Comparison of ENCODE assay signal across 7 mouse cellular contexts in genomic region chr11:88599332-88600130, GRCm38 (mm10).
DNase-seq lines count a peak whose midpoint lies in the region; ATAC-seq and TF ChIP-seq lines count a peak whose summit lies in the region.

No protein-coding gene starts in this region.

- no peak overlapping the region for H3K4me3 ChIP-seq in neural tube, embryonic 12.5 days
- peak overlapping the region; percentile 35 for H3K4me3 ChIP-seq in bone marrow macrophage, adult 2 months (ENCODE audit: insufficient read depth, low read length)
- H3K4me3 ChIP-seq in forebrain, embryonic 16.5 days (replicated peaks; ENCODE audit: low read length), result no peak overlapping the region
- H3K4me3 ChIP-seq in neural tube, embryonic 15.5 days (replicated peaks), result no peak overlapping the region

- H3K9me3 ChIP-seq in neural tube, embryonic 12.5 days, result no peaks in the 10 kb centered on the region
- 0 out of 2 replicates have a peak, but pooled peaks cover 5% of the 10 kb centered on the region for H3K9me3 ChIP-seq in forebrain, embryonic 16.5 days (ENCODE audit: control insufficient read depth, low read length)
- no peaks in the 10 kb centered on the region for H3K9me3 ChIP-seq in neural tube, embryonic 15.5 days (replicated peaks)

- H3K4me2 ChIP-seq in neural tube, embryonic 12.5 days (replicated peaks), result peak overlapping the region; percentile 14; the same call in 1 of the 2 replicates
- no peak overlapping the region for H3K4me2 ChIP-seq in forebrain, embryonic 16.5 days (ENCODE audit: low read length)
- 0 out of 2 replicates have a peak overlapping the region, but pooled peaks have one; percentile 3 for H3K4me2 ChIP-seq in neural tube, embryonic 15.5 days

- DNase-seq in neural tube, embryonic 10.5 days (ENCODE audit: extremely low spot score, low spot score), result no peak
- DNase-seq in left cerebral cortex, postnatal 4 days, result peak; percentile 59
- no peak for DNase-seq in gastrocnemius, adult 8-10 months (ENCODE audit: low spot score in 2 of 2)

- H3K27me3 ChIP-seq in neural tube, embryonic 12.5 days (replicated peaks), result no peaks in the 10 kb centered on the region
- H3K27me3 ChIP-seq in forebrain, embryonic 16.5 days (replicated peaks; ENCODE audit: control insufficient read depth, insufficient read depth, low read length), result no peaks in the 10 kb centered on the region
- no peaks in the 10 kb centered on the region for H3K27me3 ChIP-seq in neural tube, embryonic 15.5 days (replicated peaks)

- TF ChIP-seq CTCF in bone marrow macrophage, adult 2 months (IDR thresholded peaks at IDR 0.05; ENCODE audit: low read depth, low read length), result no peak

- WGBS in neural tube, embryonic 12.5 days, result 58% methylated on average over 17 of the region's 17 CpGs
- WGBS in forebrain, embryonic 16.5 days, result 53% methylated on average over 17 of the region's 17 CpGs
- 41% methylated on average over 17 of the region's 17 CpGs for WGBS in neural tube, embryonic 15.5 days

- H3K4me1 ChIP-seq in neural tube, embryonic 12.5 days, result peaks cover 66% of the 10 kb centered on the region
- H3K4me1 ChIP-seq in bone marrow macrophage, adult 2 months (ENCODE audit: control insufficient read depth, insufficient read depth, low read length), result peaks cover 13% of the 10 kb centered on the region
- peaks cover 27% of the 10 kb centered on the region for H3K4me1 ChIP-seq in forebrain, embryonic 16.5 days (replicated peaks; ENCODE audit: control insufficient read depth, insufficient read depth, low read length)
- H3K4me1 ChIP-seq in neural tube, embryonic 15.5 days, result peaks cover 55% of the 10 kb centered on the region

- no peak for TF ChIP-seq POLR2A in bone marrow macrophage, adult 2 months (IDR thresholded peaks at IDR 0.05; ENCODE audit: borderline replicate concordance, low read depth, low read length)

- intact Hi-C loops in left cerebral cortex, postnatal 4 days (cut with DNase I), result no loop called here

- H3K27ac ChIP-seq in neural tube, embryonic 12.5 days, result 0 out of 2 replicates have a peak overlapping the region, but pooled peaks have one; percentile 11
- H3K27ac ChIP-seq in bone marrow macrophage, adult 2 months (ENCODE audit: insufficient read depth, low read depth, low read length), result no peak overlapping the region
- 0 out of 2 replicates have a peak overlapping the region, but pooled peaks have one; percentile 7 for H3K27ac ChIP-seq in forebrain, embryonic 16.5 days (ENCODE audit: low read length)
- H3K27ac ChIP-seq in neural tube, embryonic 15.5 days (replicated peaks), result peak overlapping the region; percentile 63

- ATAC-seq in neural tube, embryonic 12.5 days (ENCODE audit: low FRiP score, low read depth), result 0 out of 2 replicates have a peak, but pooled peaks have one; percentile 44
- no peak for ATAC-seq in forebrain, embryonic 16.5 days
- ATAC-seq in neural tube, embryonic 15.5 days (ENCODE audit: low FRiP score), result peak; percentile 57; the same call in 1 of the 2 replicates

- H3K9ac ChIP-seq in neural tube, embryonic 12.5 days, result no peak overlapping the region
- no peak overlapping the region for H3K9ac ChIP-seq in forebrain, embryonic 16.5 days (replicated peaks; ENCODE audit: low read depth, low read length)
- no peak overlapping the region for H3K9ac ChIP-seq in neural tube, embryonic 15.5 days (replicated peaks)

- peaks cover 14% of the 10 kb centered on the region; the same call in 1 of the 2 replicates for H3K36me3 ChIP-seq in neural tube, embryonic 12.5 days
- no peaks in the 10 kb centered on the region for H3K36me3 ChIP-seq in forebrain, embryonic 16.5 days (ENCODE audit: control insufficient read depth, insufficient read depth)
- H3K36me3 ChIP-seq in neural tube, embryonic 15.5 days, result no peaks in the 10 kb centered on the region
